Mouse (Mus musculus) gastrocnemius, adult 18-20 months (tissue): ENCODE data around the gene Iqck. TPM values are rescaled to one million over a fixed set of nuclear protein-coding genes. Genes with fewer than 3 reads are reported as not detected.
A peak's percentile ranks its signal among the peaks of the same experiment; 100 is the strongest.

Source experiments
- DNase-seq: peaks from one replicate; pipeline ENCODE4 v3.0.0; 2021; ENCODE audit warnings: low spot score
- total RNA-seq, 2 experiments: library from RNA; stranded (reverse); gene quantifications; 2 replicates each; pipeline ENCODE4 v1.2.3; 2021

Gene Iqck
- total RNA-seq, 2 experiments from 2014 or later: 0.14 to 0.24 TPM

DNA sequence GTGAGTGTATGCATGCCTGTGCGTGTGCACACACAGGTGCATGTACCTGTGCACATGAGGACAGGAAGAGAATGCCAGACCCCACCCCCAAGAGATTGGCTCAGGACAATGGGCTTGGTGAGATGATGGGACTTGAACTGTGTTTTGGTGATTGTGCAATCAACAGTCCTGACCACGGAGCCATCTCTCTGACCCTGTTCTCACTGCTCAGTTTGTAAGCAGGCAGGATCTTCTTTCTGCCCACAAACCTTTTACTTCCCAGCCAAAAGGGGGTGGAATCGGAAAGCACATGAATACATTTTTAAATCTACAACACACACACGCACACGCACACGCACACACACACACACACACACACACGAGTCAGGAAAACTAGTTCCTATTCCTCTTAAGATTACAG lies 56.0 kb downstream of the Iqck start:
- no peak for DNase-seq

DNA sequence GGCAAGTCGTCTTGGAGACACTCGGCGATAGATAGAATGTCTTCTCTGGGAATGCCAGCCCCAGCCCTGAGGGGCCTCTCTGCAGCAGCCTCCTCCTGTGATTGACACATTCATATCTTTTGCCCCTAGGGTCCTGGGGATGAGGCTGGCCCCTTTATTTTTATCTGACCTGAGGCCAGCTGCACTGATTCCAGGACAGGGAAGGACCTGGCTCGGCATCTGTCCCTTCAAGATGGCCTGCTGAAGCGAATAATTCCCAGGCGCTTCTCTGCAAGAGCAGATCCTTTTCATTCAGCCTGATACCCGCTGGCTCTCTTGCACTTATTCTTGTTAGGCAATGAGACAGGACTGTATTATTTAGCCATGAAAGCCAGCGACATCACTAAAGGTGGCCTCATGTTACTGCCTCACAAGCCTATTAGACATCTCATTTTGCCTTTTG lies 56.5 kb downstream of the Iqck start:
- no peak for DNase-seq

DNA sequence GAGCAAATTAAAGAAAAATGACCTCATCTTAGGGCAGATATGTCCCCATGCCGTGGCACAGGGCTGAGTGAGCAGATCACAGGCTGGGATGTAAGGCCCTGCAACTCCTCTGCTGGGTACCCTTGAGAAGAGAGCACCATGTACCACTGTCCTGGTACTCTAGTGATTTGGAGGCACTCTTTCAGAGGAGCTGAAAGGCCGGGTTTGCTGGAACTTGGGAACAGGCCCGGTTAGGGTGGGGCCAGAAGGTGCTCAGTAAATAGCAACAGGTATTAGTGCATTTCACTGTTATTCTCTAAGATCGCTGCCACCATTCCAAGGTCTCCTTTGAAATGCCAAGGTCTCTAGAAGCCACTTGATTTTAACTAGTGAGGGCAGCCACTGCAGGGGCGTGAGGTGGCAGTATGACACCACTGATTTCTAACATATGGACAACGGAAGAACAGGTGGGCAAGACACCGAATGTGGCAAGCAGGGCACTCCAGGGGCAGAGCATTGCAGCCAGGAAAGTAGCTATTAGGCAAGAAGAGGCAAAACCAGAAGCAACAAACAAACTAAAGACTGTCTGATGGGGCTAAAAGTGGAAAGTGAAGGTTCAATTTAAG lies 59.1 kb downstream of the Iqck start:
- DNase-seq: no peak

DNA sequence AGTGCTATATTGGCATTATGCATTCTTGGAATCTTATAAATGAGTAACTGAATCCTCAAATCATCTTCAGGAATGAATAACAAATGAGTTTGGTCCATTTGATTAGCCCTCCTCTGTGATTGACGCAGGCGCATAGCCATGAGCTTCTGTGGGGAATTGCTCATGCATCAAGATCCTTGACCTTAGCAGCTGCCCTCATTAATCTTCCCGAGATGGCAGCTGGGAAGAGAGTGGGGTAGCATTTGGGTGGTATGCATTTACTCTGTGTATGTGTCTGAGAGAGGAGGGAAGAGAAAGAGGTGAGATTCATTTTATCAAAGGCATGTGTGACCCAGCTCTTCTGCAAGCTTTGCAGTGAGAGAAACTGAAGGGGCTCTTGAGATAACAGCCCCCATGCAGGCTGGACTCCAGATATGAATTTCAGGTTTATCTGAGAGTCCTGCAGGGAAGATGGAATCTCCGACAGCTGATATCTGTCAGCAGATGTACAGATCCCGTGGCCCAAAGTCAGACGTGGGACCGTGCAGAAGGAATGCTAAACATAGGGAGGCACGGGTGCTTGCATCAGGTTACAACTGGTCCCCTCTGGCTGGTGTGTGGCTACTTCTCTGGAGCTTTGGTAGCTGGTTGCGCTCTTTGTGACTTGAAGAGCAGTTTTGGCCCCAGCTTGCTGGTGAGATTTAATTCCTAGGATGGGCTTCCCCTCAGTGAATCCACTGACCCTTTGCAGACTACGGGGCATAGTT lies 63.9 kb downstream of the Iqck start:
- no peak for DNase-seq

- DNase-seq: no peak
Observed at GRCm38 (mm10) chr7:118922441-118923202, 67.1 kb downstream of the Iqck start.

GRCm38 (mm10) chr7:118925547-118925946 lies 70.0 kb downstream of the Iqck start:
- no peak for DNase-seq

DNA sequence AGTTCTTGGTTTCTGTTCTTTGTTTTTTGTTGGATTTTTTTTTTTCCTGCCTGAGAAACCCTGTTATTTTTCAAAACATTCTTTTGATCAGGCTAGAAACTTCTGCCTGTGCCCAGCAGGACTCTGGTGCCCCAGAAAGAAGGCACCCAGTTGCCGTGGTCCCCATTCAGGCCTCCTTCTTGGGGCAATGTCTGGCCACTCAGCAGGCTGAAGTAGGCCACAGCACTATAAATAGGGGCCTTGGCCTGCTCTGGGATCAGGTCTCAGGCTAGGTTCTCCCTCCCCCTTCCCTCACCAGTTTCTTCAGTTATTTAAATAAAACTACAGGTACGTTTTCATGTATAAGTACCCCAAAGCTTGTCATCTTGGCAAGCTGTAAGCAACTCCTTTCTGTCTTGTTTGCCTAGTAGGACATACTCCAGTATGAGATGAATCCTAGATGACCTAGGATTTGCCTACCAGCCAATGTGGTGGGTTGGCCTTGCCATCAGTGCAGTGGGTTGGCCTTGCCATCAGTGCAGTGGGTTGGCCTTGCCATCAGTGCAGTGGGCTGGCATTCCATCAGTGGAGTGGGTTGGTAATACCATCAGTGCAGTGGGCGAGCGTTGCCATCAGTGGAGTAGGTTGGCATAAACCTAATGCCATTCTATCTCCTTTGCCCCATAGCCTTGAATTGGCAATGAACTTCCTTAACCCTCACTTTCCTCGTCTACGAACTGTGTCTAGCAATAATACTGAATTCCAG lies 71.1 kb downstream of the Iqck start:
- peak; percentile 43 for DNase-seq

DNA sequence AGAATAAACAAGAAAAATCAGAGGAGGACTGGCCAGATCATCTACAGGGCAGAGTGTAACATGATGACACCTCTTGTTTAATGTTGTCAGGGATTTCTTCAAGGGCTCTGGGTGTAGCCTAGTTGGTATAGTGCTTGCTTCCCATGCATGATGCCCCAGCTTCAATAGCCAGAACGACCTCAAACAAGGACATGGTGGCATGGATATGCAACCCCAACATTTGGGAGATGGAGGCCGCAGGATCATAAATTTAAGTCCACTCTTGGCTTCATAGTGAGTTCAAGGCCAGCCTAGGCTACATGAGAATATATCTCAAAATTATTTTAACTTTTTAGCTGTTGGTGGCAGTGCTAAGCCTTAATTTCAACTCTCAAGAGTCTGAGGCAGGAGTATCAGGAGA lies 71.7 kb downstream of the Iqck start:
- DNase-seq: no peak

DNA sequence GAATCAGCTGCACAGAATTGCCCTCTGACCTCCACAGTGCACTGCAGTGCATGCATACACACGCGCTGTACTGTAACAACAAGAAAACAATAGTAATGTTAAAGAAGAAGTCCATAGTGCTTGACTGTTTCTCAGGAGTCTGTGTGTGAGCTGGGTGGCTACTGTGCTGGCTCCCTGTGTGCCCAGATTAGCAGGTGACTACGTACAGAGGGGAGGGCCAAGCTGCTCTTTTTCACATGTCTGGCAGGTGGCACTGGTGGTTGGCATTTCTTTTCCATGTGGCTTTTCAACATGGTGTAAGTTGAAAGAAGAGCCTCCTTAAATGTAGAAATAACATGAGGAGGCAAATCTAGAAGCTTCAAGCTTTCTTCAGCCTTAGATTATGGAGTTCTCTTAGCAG lies 72.8 kb downstream of the Iqck start:
- peak; percentile 63 for DNase-seq

- no peak for DNase-seq
Observed at GRCm38 (mm10) chr7:118928916-118929315, 73.4 kb downstream of the Iqck start.

DNA sequence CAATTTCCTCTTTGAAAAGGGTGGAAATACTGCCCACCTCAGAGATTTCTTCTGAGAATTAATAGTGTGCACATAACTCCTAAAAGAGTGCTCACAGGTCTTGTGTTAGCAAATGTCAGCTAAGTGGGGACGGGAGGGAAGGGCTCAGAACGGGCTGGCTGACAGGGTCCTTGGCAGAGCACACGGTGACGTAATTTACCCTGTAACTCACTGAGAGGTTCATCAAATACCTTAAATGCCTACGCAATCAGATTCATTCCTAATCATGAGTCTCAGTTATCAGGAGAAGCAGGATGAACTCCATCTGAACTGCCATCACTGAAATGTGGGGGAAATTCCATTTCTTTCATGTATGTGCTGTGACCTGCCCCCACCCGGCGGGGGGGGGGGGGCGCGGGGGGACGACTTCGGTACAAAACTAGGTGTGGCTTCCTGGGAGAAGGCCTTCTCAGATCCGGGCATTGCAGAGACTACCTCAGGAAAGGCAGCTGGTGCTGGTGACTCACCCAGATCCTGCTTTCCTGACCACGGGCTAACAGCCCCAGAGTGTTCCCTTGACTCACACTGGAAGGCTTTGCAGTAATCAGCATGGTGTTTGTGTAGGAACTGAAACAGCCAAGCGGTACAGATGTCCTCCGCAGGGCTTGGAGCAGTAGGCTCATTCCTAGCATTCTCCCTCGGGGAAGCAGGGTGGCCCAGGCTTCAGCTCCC lies 74.2 kb downstream of the Iqck start:
- DNase-seq: peak; percentile 72

- DNase-seq: peak; percentile 63
Observed at GRCm38 (mm10) chr7:118931502-118932395, 76.2 kb downstream of the Iqck start.

DNA sequence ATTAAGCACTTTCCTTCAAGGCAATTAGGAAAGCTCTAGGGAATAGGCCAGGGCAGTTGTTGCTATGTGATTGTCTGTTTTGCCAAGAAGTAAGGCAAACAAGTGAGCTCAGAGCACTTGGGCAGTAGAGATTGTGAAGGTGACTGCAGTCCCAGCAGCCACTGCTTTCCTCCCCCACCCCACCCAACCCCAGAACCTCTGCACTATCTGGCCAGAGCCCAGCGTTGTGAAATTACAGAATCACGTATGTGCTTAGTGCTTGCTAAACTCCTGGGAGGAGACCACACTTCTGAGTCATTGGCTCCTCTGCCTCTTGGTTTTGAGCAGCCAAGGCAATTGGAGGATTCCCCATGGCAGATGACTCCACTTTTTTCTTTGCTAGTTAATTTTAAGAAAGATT lies 79.8 kb downstream of the Iqck start:
- peak; percentile 77 for DNase-seq

DNA sequence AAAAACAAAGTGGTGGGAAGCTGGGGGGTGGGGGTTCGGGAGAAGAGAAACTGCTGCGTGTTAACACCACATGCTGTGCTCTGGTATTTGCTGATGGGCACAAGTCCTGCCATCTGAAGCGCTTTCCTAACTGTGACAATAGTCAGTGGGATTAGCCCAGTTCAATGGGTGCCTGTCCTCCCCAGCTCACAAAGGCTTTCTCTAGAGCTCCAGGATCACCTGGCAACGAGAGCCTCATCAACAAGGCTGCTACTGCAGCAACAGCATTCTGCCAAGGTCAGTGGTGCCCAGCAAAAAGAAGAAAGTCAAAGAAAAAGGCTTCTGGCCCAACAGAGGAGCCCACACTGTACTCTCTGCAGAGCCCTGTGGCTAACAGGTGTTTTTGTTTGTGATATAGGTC lies 81.3 kb downstream of the Iqck start:
- no peak for DNase-seq

DNA sequence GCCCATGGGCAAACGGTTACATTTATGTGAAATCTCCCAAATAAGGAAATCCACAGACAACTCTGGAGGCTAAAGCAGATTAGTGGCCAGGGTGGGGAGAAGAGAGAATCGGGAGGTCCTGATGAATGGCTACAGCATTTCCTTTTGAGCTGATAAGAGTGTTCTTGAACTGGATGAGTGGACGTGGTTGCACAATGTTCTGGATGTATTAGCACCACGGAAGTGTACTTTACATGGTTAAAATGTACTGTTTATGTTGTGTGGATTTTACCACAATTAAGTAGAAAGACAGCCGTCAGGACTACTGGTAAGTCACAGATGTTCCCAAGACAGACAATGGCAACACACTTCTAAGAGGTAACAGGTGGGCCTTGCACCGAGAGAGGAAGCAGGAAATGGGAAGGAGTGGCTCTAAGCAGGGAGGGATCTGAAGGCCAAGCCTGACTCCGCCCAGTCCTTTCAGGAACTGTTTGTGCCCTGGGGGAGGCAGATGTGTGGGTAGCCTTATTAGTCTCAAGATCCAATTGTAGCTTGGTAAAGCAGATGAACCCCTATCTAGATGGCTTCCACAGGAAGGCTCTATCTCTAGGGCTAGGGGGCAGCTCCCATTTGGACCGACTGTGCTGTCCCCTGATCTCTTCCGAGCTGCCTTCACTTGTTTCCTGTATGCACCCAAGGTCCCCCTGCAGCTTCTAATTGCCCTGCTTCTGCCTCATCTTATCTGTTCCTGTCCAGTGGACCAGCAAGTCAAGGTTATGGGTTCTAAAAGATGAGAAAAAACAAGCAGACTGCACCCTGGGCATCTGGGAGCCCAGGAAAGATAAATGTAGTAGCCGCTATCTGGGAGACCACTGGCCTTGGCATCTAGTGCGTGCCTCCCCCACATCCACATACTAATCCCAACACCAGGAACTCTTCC lies 82.2 kb downstream of the Iqck start:
- DNase-seq: no peak

- no peak for DNase-seq
Observed at GRCm38 (mm10) chr7:118942297-118942696, 86.7 kb downstream of the Iqck start.

- peak; percentile 34 for DNase-seq
Observed at GRCm38 (mm10) chr7:118943170-118943569, 87.6 kb downstream of the Iqck start.

- DNase-seq: peak; percentile 57
Observed at GRCm38 (mm10) chr7:118944884-118945283, 89.3 kb downstream of the Iqck start.

GRCm38 (mm10) chr7:118947241-118947640 lies 91.7 kb downstream of the Iqck start:
- DNase-seq: no peak
